Mouse (Mus musculus) heart, embryonic 10.5 days (tissue): Measurements from ENCODE around the gene Rasgrp3. TPM values are rescaled to one million over a fixed set of nuclear protein-coding genes. Genes with fewer than 3 reads are reported as not detected.

Experiments
- DNase-seq: peaks from one replicate; pipeline ENCODE4 v3.0.0-alpha.2; 2017; ENCODE audit warnings: low spot score
- H3K27ac ChIP-seq: fragments of 300-500 bp; sonication (generic); 2 replicates; pipeline ENCODE4 v1.5.1; 2016; ENCODE audit warnings: mild to moderate bottlenecking
- H3K27me3 ChIP-seq: fragments of 300-500 bp; sonication (generic); 2 replicates; pipeline ENCODE4 v1.6.1; 2016; ENCODE audit warnings: mild to moderate bottlenecking; ENCODE audit not compliant: poor library complexity, insufficient read depth, severe bottlenecking
- H3K36me3 ChIP-seq: fragments of 300-500 bp; sonication (generic); 2 replicates; pipeline ENCODE4 v1.6.1; 2016; ENCODE audit warnings: mild to moderate bottlenecking, moderate library complexity
- H3K4me1 ChIP-seq: fragments of 300-500 bp; sonication (generic); 2 replicates; pipeline ENCODE4 v1.6.1; 2016; ENCODE audit warnings: mild to moderate bottlenecking
- H3K4me3 ChIP-seq: fragments of 300-500 bp; sonication (generic); 2 replicates; pipeline ENCODE4 v1.5.1; 2016; ENCODE audit warnings: mild to moderate bottlenecking, moderate library complexity
- H3K9me3 ChIP-seq: fragments of 300-500 bp; sonication (generic); 2 replicates; pipeline ENCODE4 v1.6.1; 2016; ENCODE audit warnings: mild to moderate bottlenecking, moderate library complexity
- WGBS: fragments of 180-500 bp; shearing (Covaris S2); methylation state at CpG from one replicate; pipeline ENCODE4 v1.1.7; 2016; 5-methylcytosine and 5-hydroxymethylcytosine counted together
- polyA plus RNA-seq: library from polyadenylated mRNA; unstranded; fragments of >200 nt; fragmentation: Nextera tagmentation; extraction: Ambion mirVana; gene quantifications from 2 replicates; pipeline ENCODE4 v1.2.1, GENCODE M21; 2016

Gene Rasgrp3
- 15.4 and 18.5 TPM in 2 replicates for polyA plus RNA-seq

DNA sequence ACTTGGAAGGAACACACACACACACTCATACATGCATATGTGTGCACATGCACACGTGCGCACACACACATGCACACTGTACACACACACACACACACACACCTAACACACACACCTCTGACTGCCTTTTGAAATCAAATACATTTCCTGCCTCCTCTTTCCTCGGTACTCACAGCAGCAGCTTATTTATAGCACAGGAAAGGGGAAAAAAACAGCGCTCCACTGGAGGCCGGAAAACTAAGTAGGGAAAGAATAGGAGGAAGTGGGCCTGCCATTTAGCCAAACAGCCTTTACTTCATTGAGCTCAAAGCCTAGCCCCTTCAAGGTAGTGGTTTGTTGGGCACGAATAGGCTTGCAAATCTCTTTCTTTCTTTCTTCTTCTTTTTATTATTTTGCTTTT lies at the start of gene Rasgrp3:
Gene Rasgrp3, plus strand, starts transcription at position 298 of the 400 bp plus-strand sequence.
- H3K36me3 ChIP-seq, result 0 out of 2 replicates have a peak, but pooled peaks cover 2% of the 10 kb centered on the region
- H3K4me1 ChIP-seq, result peaks cover 27% of the 10 kb centered on the region
- DNase-seq, result no peak
- 38% methylated on average over 6 of the region's 6 CpGs for WGBS
- H3K9me3 ChIP-seq, result no peaks in the 10 kb centered on the region
- no peaks in the 10 kb centered on the region for H3K27me3 ChIP-seq
- peak within 1 kb of the TSS; percentile 73; the same call in 1 of the 2 replicates for H3K27ac ChIP-seq
- peak within 1 kb of the TSS; percentile 41 for H3K4me3 ChIP-seq

DNA sequence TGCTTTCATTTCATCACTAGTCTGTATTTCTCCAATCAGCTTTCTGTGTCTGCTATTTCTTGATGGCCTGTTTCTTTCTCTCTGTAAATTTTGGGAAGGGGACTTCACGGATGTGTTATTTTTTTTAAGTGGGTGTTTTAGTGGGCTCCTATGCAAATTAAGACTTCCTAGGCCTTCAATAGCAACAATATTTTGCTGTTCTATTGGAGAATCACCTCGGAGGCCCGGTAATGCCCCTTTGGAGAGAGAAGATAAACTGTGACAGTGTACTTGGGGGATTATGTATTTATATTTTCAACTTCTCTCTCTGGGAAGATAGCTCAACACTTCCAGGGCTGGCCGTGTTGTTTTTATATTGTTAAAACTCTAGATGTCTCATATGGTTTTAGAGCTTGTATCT lies 47.3 kb upstream of the Rasgrp3 start:
- peaks cover 21% of the 10 kb centered on the region for H3K36me3 ChIP-seq
- H3K27me3 ChIP-seq, result no peaks in the 10 kb centered on the region
- no peak for DNase-seq
- no peak overlapping the region for H3K4me3 ChIP-seq
- H3K9me3 ChIP-seq, result no peaks in the 10 kb centered on the region
- WGBS, result 84% methylated on average over 4 of the region's 4 CpGs
- no peaks in the 10 kb centered on the region for H3K4me1 ChIP-seq
- H3K27ac ChIP-seq, result no peak overlapping the region

DNA sequence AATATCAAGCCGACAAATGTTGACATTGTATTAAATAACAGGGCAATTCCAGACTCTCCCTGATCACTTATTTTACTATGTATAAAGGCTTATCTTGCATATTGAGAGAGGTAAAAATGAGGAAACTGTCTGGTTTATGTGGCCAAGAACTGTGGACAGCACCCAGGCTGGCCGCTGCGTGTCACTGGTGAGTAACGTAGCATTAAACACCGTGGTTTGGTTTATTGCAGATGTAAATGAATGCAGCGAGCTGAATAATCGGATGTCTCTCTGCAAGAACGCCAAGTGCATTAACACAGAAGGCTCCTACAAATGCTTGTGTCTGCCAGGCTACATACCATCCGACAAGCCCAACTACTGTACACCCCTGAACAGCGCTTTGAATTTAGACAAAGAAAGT lies 45.6 kb upstream of the Rasgrp3 start:
- WGBS, result 92% methylated on average over 10 of the region's 10 CpGs
- H3K36me3 ChIP-seq, result peaks cover 18% of the 10 kb centered on the region
- H3K27me3 ChIP-seq, result no peaks in the 10 kb centered on the region
- no peak overlapping the region for H3K4me3 ChIP-seq
- H3K9me3 ChIP-seq, result no peaks in the 10 kb centered on the region
- no peaks in the 10 kb centered on the region for H3K4me1 ChIP-seq
- no peak overlapping the region for H3K27ac ChIP-seq
- no peak for DNase-seq

DNA sequence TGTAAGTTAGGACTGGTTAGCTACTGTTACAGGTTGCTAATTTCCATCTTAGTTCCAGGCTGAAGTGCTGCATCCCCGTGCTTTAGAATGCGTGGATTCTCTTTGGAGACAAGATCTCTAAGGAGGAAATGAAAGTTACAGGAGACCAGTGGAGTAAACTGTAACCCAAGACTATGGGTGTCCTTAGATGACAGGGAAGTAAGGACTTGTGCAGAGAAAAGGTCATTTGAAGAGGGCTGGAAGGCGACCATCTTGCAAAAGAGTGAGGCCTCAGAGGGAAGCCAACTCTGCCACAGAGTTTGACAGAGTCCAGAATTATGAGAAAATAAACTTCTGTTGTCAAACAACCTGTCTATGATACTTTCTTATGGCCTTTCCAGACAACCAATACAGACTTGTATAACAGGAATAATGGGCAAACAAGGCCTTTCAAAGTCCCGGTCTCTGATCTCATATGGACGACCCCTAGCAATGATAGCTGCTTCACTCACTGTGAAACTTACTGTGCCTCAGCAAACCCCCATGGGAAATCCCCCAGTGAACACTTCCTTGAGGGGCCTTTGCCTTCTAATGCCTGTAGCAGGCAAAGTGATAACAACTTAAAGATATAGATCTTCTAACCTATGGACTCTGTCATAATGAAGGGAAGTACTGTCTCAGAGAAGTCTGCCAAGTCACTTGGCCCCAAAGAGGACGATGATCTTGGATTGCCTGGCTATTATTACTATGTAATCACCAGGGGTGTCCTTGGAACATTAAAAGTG lies 44.1 kb upstream of the Rasgrp3 start:
- H3K4me3 ChIP-seq, result no peak overlapping the region
- no peaks in the 10 kb centered on the region for H3K27me3 ChIP-seq
- no peaks in the 10 kb centered on the region for H3K4me1 ChIP-seq
- no peaks in the 10 kb centered on the region for H3K9me3 ChIP-seq
- H3K36me3 ChIP-seq, result peaks cover 13% of the 10 kb centered on the region
- no peak overlapping the region for H3K27ac ChIP-seq
- DNase-seq, result no peak
- WGBS, result 83% methylated on average over 6 of the region's 6 CpGs

DNA sequence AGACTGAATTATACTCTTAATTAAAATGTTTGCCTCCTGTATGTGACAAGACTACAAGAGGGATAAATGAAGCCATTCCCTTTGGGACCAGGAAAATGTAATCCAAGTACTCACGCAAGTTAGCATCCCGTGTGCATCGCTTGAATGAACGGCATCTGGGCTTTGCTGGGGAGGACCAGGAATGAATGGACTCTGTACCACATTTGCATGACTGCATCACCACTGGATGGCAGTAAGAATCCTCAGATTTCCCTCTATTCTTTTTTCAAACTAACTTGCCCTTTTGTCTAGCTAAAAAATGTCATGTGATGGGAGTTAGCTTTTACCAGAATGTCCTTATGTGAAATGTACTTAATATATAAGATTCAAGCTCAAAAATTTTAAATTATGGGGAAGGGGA lies 29.3 kb upstream of the Rasgrp3 start:
- H3K27me3 ChIP-seq, result no peaks in the 10 kb centered on the region
- H3K9me3 ChIP-seq, result no peaks in the 10 kb centered on the region
- DNase-seq, result no peak
- H3K36me3 ChIP-seq, result no peaks in the 10 kb centered on the region
- H3K27ac ChIP-seq, result no peak overlapping the region
- no peaks in the 10 kb centered on the region for H3K4me1 ChIP-seq
- 63% methylated on average over 4 of the region's 4 CpGs for WGBS
- no peak overlapping the region for H3K4me3 ChIP-seq

- 0 out of 2 replicates have a peak, but pooled peaks cover 3% of the 10 kb centered on the region for H3K4me1 ChIP-seq
- H3K27me3 ChIP-seq, result no peaks in the 10 kb centered on the region
- H3K27ac ChIP-seq, result no peak overlapping the region
- 0 out of 2 replicates have a peak, but pooled peaks cover 5% of the 10 kb centered on the region for H3K9me3 ChIP-seq
- no peak for DNase-seq
- 68% methylated on average over 3 of the region's 3 CpGs for WGBS
- no peak overlapping the region for H3K4me3 ChIP-seq
- H3K36me3 ChIP-seq, result no peaks in the 10 kb centered on the region
Measured at GRCm38 (mm10) chr17:75416861-75417260, 18.8 kb upstream of the Rasgrp3 start.

DNA sequence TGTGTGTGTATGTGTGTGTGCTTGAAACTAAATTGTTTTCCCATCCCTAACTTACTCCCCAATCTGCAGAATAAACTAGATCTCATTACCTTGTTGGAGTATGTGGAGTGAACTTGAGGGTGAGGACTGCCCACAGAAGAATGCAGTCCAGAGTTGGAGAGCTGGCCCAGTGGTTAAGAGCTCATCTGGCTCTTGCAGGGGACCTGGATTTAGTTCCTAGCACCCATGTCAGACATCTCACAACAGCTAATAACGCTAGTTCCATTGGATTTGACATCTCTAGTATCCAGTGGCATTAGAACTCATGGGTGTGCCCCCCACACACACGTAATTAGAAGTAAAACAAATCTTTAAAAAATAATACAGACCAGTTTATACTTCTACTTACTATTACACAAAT lies 1.5 kb upstream of the Rasgrp3 start:
- Histone ChIP-seq H3K9me3 (no peaks in the 10 kb centered on the region), H3K36me3 (0 out of 2 replicates have a peak, but pooled peaks cover under 1% of the 10 kb centered on the region), H3K27ac (no peak overlapping the region), H3K4me1 (peaks cover 27% of the 10 kb centered on the region), H3K27me3 (no peaks in the 10 kb centered on the region), H3K4me3 (no peak overlapping the region)
- WGBS, result 94% methylated on average over 2 of the region's 2 CpGs
- DNase-seq, result no peak

DNA sequence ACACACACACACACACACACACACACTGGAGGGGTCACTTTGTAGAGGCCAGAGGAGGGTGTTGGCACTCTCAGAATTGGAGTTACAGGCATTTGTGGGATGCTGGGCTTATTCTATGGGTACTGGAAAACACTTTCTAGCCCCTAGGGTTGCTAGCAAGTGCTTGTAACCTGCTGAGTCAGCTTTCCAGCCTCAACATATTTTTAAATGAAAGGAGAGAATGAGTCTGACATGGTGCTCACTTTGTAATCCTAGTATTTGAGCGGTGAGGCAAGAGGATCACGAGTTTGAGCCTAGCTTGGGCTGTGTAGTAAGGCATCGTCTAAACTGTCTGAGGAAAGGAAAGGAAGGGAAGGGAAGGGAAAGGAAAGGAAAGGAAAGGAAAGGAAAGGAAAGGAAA lies 825 bp upstream of the Rasgrp3 start:
- H3K36me3 ChIP-seq, result 0 out of 2 replicates have a peak, but pooled peaks cover 2% of the 10 kb centered on the region
- H3K27me3 ChIP-seq, result no peaks in the 10 kb centered on the region
- no peak overlapping the region for H3K27ac ChIP-seq
- 69% methylated on average over 3 of the region's 3 CpGs for WGBS
- no peak overlapping the region for H3K4me3 ChIP-seq
- peaks cover 27% of the 10 kb centered on the region for H3K4me1 ChIP-seq
- DNase-seq, result no peak
- H3K9me3 ChIP-seq, result no peaks in the 10 kb centered on the region

- Histone ChIP-seq H3K4me1 (peaks cover 27% of the 10 kb centered on the region), H3K9me3 (no peaks in the 10 kb centered on the region), H3K36me3 (0 out of 2 replicates have a peak, but pooled peaks cover 2% of the 10 kb centered on the region), H3K27ac (peak overlapping the region; percentile 73; the same call in 1 of the 2 replicates), H3K4me3 (peak overlapping the region; percentile 41), H3K27me3 (no peaks in the 10 kb centered on the region)
- no peak for DNase-seq
- 61% methylated on average over 8 of the region's 8 CpGs for WGBS
Measured at GRCm38 (mm10) chr17:75436095-75436494, 399 bp downstream of the Rasgrp3 start.

DNA sequence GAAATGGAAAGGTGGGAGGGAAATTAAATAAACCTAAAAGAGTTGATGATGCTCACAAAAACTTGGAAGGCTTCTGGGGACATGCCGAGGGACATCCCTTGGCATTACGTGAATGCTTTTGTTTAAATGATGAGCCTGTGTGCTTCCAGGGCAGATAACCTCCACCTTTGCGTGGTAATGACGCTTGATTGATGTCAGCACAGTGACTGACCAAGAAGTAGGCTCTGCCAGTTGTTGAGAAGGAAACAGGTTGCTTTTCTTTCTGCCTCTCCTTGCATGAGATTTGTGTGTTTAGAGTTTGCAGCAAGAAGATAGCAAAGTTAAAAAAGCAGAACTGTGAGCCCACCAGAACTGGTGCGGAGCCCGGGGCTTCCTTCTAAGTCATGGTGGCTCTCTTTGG lies 1.1 kb downstream of the Rasgrp3 start:
- Histone ChIP-seq H3K9me3 (no peaks in the 10 kb centered on the region), H3K4me1 (peaks cover 27% of the 10 kb centered on the region), H3K27ac (peak overlapping the region; percentile 73; the same call in 1 of the 2 replicates), H3K27me3 (no peaks in the 10 kb centered on the region), H3K4me3 (peak overlapping the region; percentile 41; the same call in 1 of the 2 replicates), H3K36me3 (0 out of 2 replicates have a peak, but pooled peaks cover 2% of the 10 kb centered on the region)
- WGBS, result 50% methylated on average over 6 of the region's 6 CpGs
- no peak for DNase-seq

GRCm38 (mm10) chr17:75437239-75437750 lies 1.6 kb downstream of the Rasgrp3 start:
- H3K9me3 ChIP-seq, result no peaks in the 10 kb centered on the region
- H3K27me3 ChIP-seq, result no peaks in the 10 kb centered on the region
- peaks cover 27% of the 10 kb centered on the region for H3K4me1 ChIP-seq
- H3K27ac ChIP-seq, result peak overlapping the region; percentile 57; the same call in 1 of the 2 replicates
- peak overlapping the region; percentile 41; the same call in 1 of the 2 replicates for H3K4me3 ChIP-seq
- H3K36me3 ChIP-seq, result 0 out of 2 replicates have a peak, but pooled peaks cover 2% of the 10 kb centered on the region
- no peak for DNase-seq
- WGBS, result 52% methylated on average over 11 of the region's 11 CpGs

GRCm38 (mm10) chr17:75438162-75438561 lies 2.5 kb downstream of the Rasgrp3 start:
- 0 out of 2 replicates have a peak, but pooled peaks cover 2% of the 10 kb centered on the region for H3K36me3 ChIP-seq
- WGBS, result 31% methylated on average over 5 of the region's 5 CpGs
- H3K27me3 ChIP-seq, result no peaks in the 10 kb centered on the region
- no peak for DNase-seq
- H3K27ac ChIP-seq, result 0 out of 2 replicates have a peak overlapping the region, but pooled peaks have one; percentile 52
- no peak overlapping the region for H3K4me3 ChIP-seq
- H3K9me3 ChIP-seq, result no peaks in the 10 kb centered on the region
- H3K4me1 ChIP-seq, result peaks cover 31% of the 10 kb centered on the region

GRCm38 (mm10) chr17:75439062-75439461 lies 3.4 kb downstream of the Rasgrp3 start:
- Histone ChIP-seq H3K4me3 (no peak overlapping the region), H3K4me1 (peaks cover 33% of the 10 kb centered on the region), H3K9me3 (no peaks in the 10 kb centered on the region), H3K27ac (no peak overlapping the region), H3K36me3 (0 out of 2 replicates have a peak, but pooled peaks cover 2% of the 10 kb centered on the region), H3K27me3 (no peaks in the 10 kb centered on the region)
- no peak for DNase-seq
- WGBS, result 85% methylated on average over 14 of the region's 14 CpGs
